Mouse (Mus musculus): ENCODE measurements around the gene Fancc. TPM values are rescaled to one million over a fixed set of nuclear protein-coding genes. Genes with fewer than 3 reads are reported as not detected.

Fancc gene
- polyA plus RNA-seq, 1 experiment from 2014 or later = 23.2 TPM

- Histone ChIP-seq H3K27ac (peak overlapping the region; percentile 69), H3K4me1 (peaks cover 69% of the 10 kb centered on the region), H3K36me3 (peaks cover 90% of the 10 kb centered on the region), H3K9ac (no peak overlapping the region), H3K4me3 (no peak overlapping the region), H3K4me2 (replicated peaks) (peak overlapping the region; percentile 11; the same call in 1 of the 2 replicates), H3K27me3 (no peaks in the 10 kb centered on the region), H3K9me3 (no peaks in the 10 kb centered on the region)
- 39% methylated on average over 15 of the region's 15 CpGs for WGBS
- no peak for ATAC-seq (ENCODE audit: low FRiP score, low read depth)
Observed at GRCm38 (mm10) chr13:63294359-63295193, 202.5 kb downstream of the Fancc start.

- no peaks in the 10 kb centered on the region for H3K27me3 ChIP-seq
- peak overlapping the region; percentile 69 for H3K27ac ChIP-seq
- peaks cover 72% of the 10 kb centered on the region for H3K4me1 ChIP-seq
- no peak overlapping the region for H3K9ac ChIP-seq
- H3K36me3 ChIP-seq = peaks cover 88% of the 10 kb centered on the region
- no peaks in the 10 kb centered on the region for H3K9me3 ChIP-seq
- 45% methylated on average over 3 of the region's 3 CpGs for WGBS
- H3K4me3 ChIP-seq = no peak overlapping the region
- H3K4me2 ChIP-seq (replicated peaks) = peak overlapping the region; percentile 11; the same call in 1 of the 2 replicates
- no peak for ATAC-seq (ENCODE audit: low FRiP score, low read depth)
Observed at GRCm38 (mm10) chr13:63293647-63294046, 203.4 kb downstream of the Fancc start.

GRCm38 (mm10) chr13:63291016-63291415, 206.1 kb downstream of the Fancc start:
- Histone ChIP-seq H3K9me3 (no peaks in the 10 kb centered on the region), H3K4me1 (peaks cover 94% of the 10 kb centered on the region), H3K9ac (no peak overlapping the region), H3K36me3 (peaks cover 88% of the 10 kb centered on the region), H3K4me3 (no peak overlapping the region), H3K27ac (no peak overlapping the region; the same call in 1 of the 2 replicates), H3K4me2 (replicated peaks) (no peak overlapping the region), H3K27me3 (no peaks in the 10 kb centered on the region)
- ATAC-seq (ENCODE audit: low FRiP score, low read depth) = no peak
- WGBS = 89% methylated on average over 6 of the region's 6 CpGs

GRCm38 (mm10) chr13:63290126-63290525, 207.0 kb downstream of the Fancc start:
- H3K9ac ChIP-seq = no peak overlapping the region
- H3K4me1 ChIP-seq = peaks cover 94% of the 10 kb centered on the region
- no peaks in the 10 kb centered on the region for H3K27me3 ChIP-seq
- peak overlapping the region; percentile 35; the same call in 1 of the 2 replicates for H3K27ac ChIP-seq
- no peak overlapping the region for H3K4me3 ChIP-seq
- no peak for ATAC-seq (ENCODE audit: low FRiP score, low read depth)
- H3K9me3 ChIP-seq = no peaks in the 10 kb centered on the region
- peaks cover 87% of the 10 kb centered on the region for H3K36me3 ChIP-seq
- no peak overlapping the region for H3K4me2 ChIP-seq (replicated peaks)
- WGBS = 76% methylated on average over 4 of the region's 4 CpGs

GRCm38 (mm10) chr13:63289687-63290086, 207.4 kb downstream of the Fancc start:
- peak overlapping the region; percentile 35; the same call in 1 of the 2 replicates for H3K27ac ChIP-seq
- H3K27me3 ChIP-seq = no peaks in the 10 kb centered on the region
- WGBS = 28% methylated on average over 5 of the region's 5 CpGs
- peaks cover 87% of the 10 kb centered on the region for H3K36me3 ChIP-seq
- H3K9ac ChIP-seq = no peak overlapping the region
- H3K4me1 ChIP-seq = peaks cover 92% of the 10 kb centered on the region
- no peak overlapping the region for H3K4me3 ChIP-seq
- H3K9me3 ChIP-seq = no peaks in the 10 kb centered on the region
- ATAC-seq (ENCODE audit: low FRiP score, low read depth) = no peak
- H3K4me2 ChIP-seq (replicated peaks) = no peak overlapping the region

- H3K27me3 ChIP-seq = no peaks in the 10 kb centered on the region
- no peak for ATAC-seq (ENCODE audit: low FRiP score, low read depth)
- peak overlapping the region; percentile 9; the same call in 1 of the 2 replicates for H3K4me2 ChIP-seq (replicated peaks)
- peaks cover 86% of the 10 kb centered on the region for H3K36me3 ChIP-seq
- 7% methylated on average over 4 of the region's 4 CpGs for WGBS
- H3K9ac ChIP-seq = peak overlapping the region; percentile 39
- no peak overlapping the region for H3K4me3 ChIP-seq
- peaks cover 87% of the 10 kb centered on the region for H3K4me1 ChIP-seq
- H3K9me3 ChIP-seq = no peaks in the 10 kb centered on the region
- H3K27ac ChIP-seq = peak overlapping the region; percentile 73
Observed at GRCm38 (mm10) chr13:63289152-63289551, 207.9 kb downstream of the Fancc start.

GRCm38 (mm10) chr13:63286483-63287102, 210.5 kb downstream of the Fancc start:
- Histone ChIP-seq H3K36me3 (peaks cover 89% of the 10 kb centered on the region), H3K27me3 (no peaks in the 10 kb centered on the region), H3K4me1 (peaks cover 84% of the 10 kb centered on the region), H3K9ac (no peak overlapping the region), H3K4me2 (replicated peaks) (no peak overlapping the region), H3K4me3 (no peak overlapping the region), H3K27ac (peak overlapping the region; percentile 28; the same call in 1 of the 2 replicates), H3K9me3 (no peaks in the 10 kb centered on the region)
- no peak for ATAC-seq (ENCODE audit: low FRiP score, low read depth)
- 75% methylated on average over 11 of the region's 11 CpGs for WGBS

- Histone ChIP-seq H3K36me3 (peaks cover 75% of the 10 kb centered on the region), H3K27me3 (no peaks in the 10 kb centered on the region), H3K4me1 (peaks cover 85% of the 10 kb centered on the region), H3K4me2 (replicated peaks) (no peak overlapping the region), H3K4me3 (no peak overlapping the region), H3K9me3 (no peaks in the 10 kb centered on the region), H3K27ac (no peak overlapping the region), H3K9ac (no peak overlapping the region)
- ATAC-seq (ENCODE audit: low FRiP score, low read depth) = no peak
- 89% methylated on average over 3 of the region's 3 CpGs for WGBS
Observed at GRCm38 (mm10) chr13:63284748-63285147, 212.3 kb downstream of the Fancc start.

GRCm38 (mm10) chr13:63283236-63283635, 213.8 kb downstream of the Fancc start:
- Histone ChIP-seq H3K4me2 (replicated peaks) (no peak overlapping the region), H3K4me3 (no peak overlapping the region), H3K27me3 (no peaks in the 10 kb centered on the region), H3K9ac (no peak overlapping the region), H3K27ac (no peak overlapping the region), H3K9me3 (no peaks in the 10 kb centered on the region), H3K4me1 (peaks cover 85% of the 10 kb centered on the region), H3K36me3 (peaks cover 66% of the 10 kb centered on the region)
- ATAC-seq (ENCODE audit: low FRiP score, low read depth) = no peak

- Histone ChIP-seq H3K9me3 (no peaks in the 10 kb centered on the region), H3K9ac (peak overlapping the region; percentile 54; the same call in 1 of the 2 replicates), H3K4me2 (replicated peaks) (peak overlapping the region; percentile 70), H3K4me1 (peaks cover 85% of the 10 kb centered on the region), H3K4me3 (peak overlapping the region; percentile 21; the same call in 1 of the 2 replicates), H3K27me3 (no peaks in the 10 kb centered on the region), H3K36me3 (peaks cover 46% of the 10 kb centered on the region), H3K27ac (peak overlapping the region; percentile 80)
- 28% methylated on average over 8 of the region's 8 CpGs for WGBS
- no peak; the same call in 1 of the 2 replicates for ATAC-seq (ENCODE audit: low FRiP score, low read depth)
Observed at GRCm38 (mm10) chr13:63281206-63281605, 215.9 kb downstream of the Fancc start.

GRCm38 (mm10) chr13:63280344-63280743, 216.7 kb downstream of the Fancc start:
- H3K9ac ChIP-seq = peak overlapping the region; percentile 54
- H3K27me3 ChIP-seq = no peaks in the 10 kb centered on the region
- peak overlapping the region; percentile 70 for H3K4me2 ChIP-seq (replicated peaks)
- peak; percentile 62 for ATAC-seq (ENCODE audit: low FRiP score, low read depth)
- no peaks in the 10 kb centered on the region for H3K9me3 ChIP-seq
- peak overlapping the region; percentile 80 for H3K27ac ChIP-seq
- H3K4me3 ChIP-seq = peak overlapping the region; percentile 21
- peaks cover 39% of the 10 kb centered on the region for H3K36me3 ChIP-seq
- H3K4me1 ChIP-seq = peaks cover 85% of the 10 kb centered on the region
- 13% methylated on average over 3 of the region's 3 CpGs for WGBS

GRCm38 (mm10) chr13:63279807-63280206, 217.3 kb downstream of the Fancc start:
- Histone ChIP-seq H3K27ac (peak overlapping the region; percentile 85), H3K9ac (peak overlapping the region; percentile 67), H3K4me1 (peaks cover 86% of the 10 kb centered on the region), H3K36me3 (peaks cover 33% of the 10 kb centered on the region), H3K4me2 (replicated peaks) (peak overlapping the region; percentile 70), H3K4me3 (peak overlapping the region; percentile 36), H3K9me3 (no peaks in the 10 kb centered on the region), H3K27me3 (no peaks in the 10 kb centered on the region)
- ATAC-seq (ENCODE audit: low FRiP score, low read depth) = no peak
- 28% methylated on average over 8 of the region's 8 CpGs for WGBS
